Mouse (Mus musculus) hindbrain, embryonic 16.5 days (tissue): ENCODE measurements around the gene 2310009B15Rik. TPM values are rescaled to one million over a fixed set of nuclear protein-coding genes. Genes with fewer than 3 reads are reported as not detected.
A peak's percentile ranks its signal among the peaks of the same experiment; 100 is the strongest.

Experiments
- ATAC-seq: fragments of 200-750 bp; cut with Nextera tagmentation; 2 replicates; pipeline ENCODE4 v1.8.0; 2017; ENCODE audit warnings: moderate TSS enrichment, moderate library complexity
- H3K27ac ChIP-seq: fragments of 300-500 bp; sonication (generic); 2 replicates; pipeline ENCODE4 v1.5.1; 2014; ENCODE audit warnings: low read depth, mild to moderate bottlenecking, control low read depth, low read length, moderate library complexity
- H3K27me3 ChIP-seq: fragments of 300-500 bp; sonication (generic); replicated peaks from 2 replicates; pipeline ENCODE4 v1.6.1; 2014; ENCODE audit warnings: low read length; ENCODE audit not compliant: control insufficient read depth, insufficient read depth
- H3K36me3 ChIP-seq: fragments of 300-500 bp; sonication (generic); 2 replicates; pipeline ENCODE4 v1.6.1; 2014; ENCODE audit warnings: mild to moderate bottlenecking, low read length, moderate library complexity, mixed read lengths; ENCODE audit not compliant: control insufficient read depth, insufficient read depth
- H3K4me1 ChIP-seq: fragments of 300-500 bp; sonication (generic); 2 replicates; pipeline ENCODE4 v1.6.1; 2014; ENCODE audit warnings: low read depth, low read length; ENCODE audit not compliant: control insufficient read depth, insufficient read depth
- H3K4me2 ChIP-seq: fragments of 300-500 bp; sonication (generic); 2 replicates; pipeline ENCODE4 v1.6.1; 2014; ENCODE audit warnings: mild to moderate bottlenecking, low read length, control low read depth, moderate library complexity
- H3K4me3 ChIP-seq: fragments of 300-500 bp; sonication (generic); 2 replicates; pipeline ENCODE4 v1.5.1; 2014; ENCODE audit warnings: mild to moderate bottlenecking, low read length, control low read depth, moderate library complexity
- H3K9ac ChIP-seq: fragments of 300-500 bp; sonication (generic); 2 replicates; pipeline ENCODE4 v1.6.1; 2014; ENCODE audit warnings: low read depth, mild to moderate bottlenecking, control low read depth, low read length, moderate library complexity
- H3K9me3 ChIP-seq: fragments of 300-500 bp; sonication (generic); 2 replicates; pipeline ENCODE4 v1.6.1; 2014; ENCODE audit warnings: mild to moderate bottlenecking, low read length, moderate library complexity; ENCODE audit not compliant: control insufficient read depth
- WGBS: fragments of 180-500 bp; shearing (Covaris S2); extraction: QIAGEN DNeasy Blood & Tissue Kit; methylation state at CpG from one replicate; pipeline ENCODE4 v1.1.7; 2014; 5-methylcytosine and 5-hydroxymethylcytosine counted together
- polyA plus RNA-seq: library from polyadenylated mRNA; unstranded; fragments of >200 nt; fragmentation: Nextera tagmentation; extraction: Ambion mirVana; gene quantifications from 2 replicates; pipeline ENCODE4 v1.2.1, GENCODE M21; 2015

The 2310009B15Rik gene
- polyA plus RNA-seq, 1 experiment from 2014 or later, result 29.5 TPM

DNA sequence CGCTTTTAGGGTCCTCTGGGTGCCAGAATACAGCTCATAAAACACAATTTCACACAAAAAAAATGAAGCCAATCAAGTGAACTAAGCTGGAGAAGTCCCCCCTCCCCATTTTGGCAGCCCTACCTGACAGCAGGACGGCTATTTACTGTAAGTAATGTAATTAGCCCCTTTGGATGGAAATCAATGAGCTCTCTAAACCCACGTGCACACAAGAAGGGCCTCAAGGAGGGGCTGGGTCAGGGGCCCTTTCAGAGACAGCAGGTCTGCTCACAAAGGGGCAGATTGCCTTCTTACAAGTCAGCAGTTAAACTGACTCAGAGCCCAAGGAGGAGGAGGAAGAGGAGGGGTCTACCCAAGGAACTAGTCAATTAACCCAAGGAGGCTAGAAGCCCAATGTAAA lies 12.5 kb downstream of the 2310009B15Rik start:
- ATAC-seq, result peak; percentile 25; the same call in 1 of the 2 replicates
- H3K4me1 ChIP-seq, result peaks cover 24% of the 10 kb centered on the region
- peak overlapping the region; percentile 55 for H3K4me2 ChIP-seq
- H3K9me3 ChIP-seq, result no peaks in the 10 kb centered on the region
- peak overlapping the region; percentile 28 for H3K4me3 ChIP-seq
- H3K27me3 ChIP-seq, result peaks cover 28% of the 10 kb centered on the region
- H3K36me3 ChIP-seq, result no peaks in the 10 kb centered on the region
- no peak overlapping the region for H3K27ac ChIP-seq
- WGBS, result 4% methylated on average over 3 of the region's 3 CpGs
- H3K9ac ChIP-seq, result no peak overlapping the region

DNA sequence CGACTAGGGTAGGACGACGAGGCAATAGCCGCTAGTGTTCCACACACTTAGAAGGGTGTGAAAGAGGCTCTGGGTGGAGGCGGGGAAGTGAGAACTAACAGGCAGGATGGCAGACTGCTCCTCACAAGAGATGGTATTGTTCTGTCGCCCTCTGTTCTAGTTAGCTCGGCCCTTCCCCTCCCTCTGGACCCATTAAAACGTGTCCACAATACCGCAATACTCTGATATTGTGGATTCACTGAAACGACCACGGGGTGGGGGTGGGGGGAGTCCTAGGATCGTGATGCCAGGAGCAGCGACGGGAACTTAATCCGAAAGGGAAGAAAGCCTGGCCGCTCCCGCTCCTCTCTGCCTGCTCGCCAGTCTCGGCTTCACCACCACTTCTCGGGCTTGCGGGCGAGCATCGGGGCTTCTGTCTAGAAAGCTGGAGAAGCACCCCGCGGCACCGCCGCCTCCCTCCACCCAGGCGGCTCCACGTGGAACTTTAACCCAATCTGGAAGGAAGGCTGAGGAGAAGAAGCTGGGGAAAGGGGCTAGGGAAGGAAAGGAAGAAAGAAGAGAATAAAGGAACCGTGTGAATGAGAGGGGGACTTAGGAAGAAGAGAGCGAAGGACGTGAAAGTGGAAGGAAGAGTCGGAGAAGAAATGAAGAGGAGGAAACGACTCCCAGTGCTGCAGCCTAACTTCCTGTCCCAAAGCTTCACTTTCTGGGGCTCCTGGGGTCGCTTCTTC lies 13.1 kb downstream of the 2310009B15Rik start:
- peaks cover 19% of the 10 kb centered on the region for H3K4me1 ChIP-seq
- peak overlapping the region; percentile 46 for H3K9ac ChIP-seq
- H3K36me3 ChIP-seq, result no peaks in the 10 kb centered on the region
- under 1% methylated on average over 35 of the region's 35 CpGs for WGBS
- H3K9me3 ChIP-seq, result no peaks in the 10 kb centered on the region
- peak overlapping the region; percentile 46; the same call in 1 of the 2 replicates for H3K27ac ChIP-seq
- ATAC-seq, result 0 out of 2 replicates have a peak, but pooled peaks have one; percentile 22
- peak overlapping the region; percentile 55 for H3K4me2 ChIP-seq
- peak overlapping the region; percentile 28 for H3K4me3 ChIP-seq
- H3K27me3 ChIP-seq, result peaks cover 28% of the 10 kb centered on the region

DNA sequence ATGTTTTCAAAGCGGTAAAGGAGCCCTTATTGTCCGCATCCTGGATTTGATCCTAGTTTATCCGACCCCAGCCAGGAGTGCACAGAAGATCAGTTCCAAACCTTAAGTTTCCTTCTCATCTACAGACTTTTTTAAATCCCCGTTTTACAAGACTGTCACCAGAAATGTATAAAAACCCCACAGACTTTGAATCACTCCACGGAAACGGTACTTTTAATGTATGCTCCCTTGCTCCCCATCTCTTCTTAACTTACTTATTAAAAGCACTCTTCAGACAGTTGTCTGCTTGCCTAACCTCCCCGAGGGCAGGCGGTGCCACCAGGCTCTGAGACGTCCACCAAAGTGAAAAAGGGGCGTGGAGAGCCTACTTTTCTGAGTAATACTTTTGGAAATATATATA lies 13.9 kb downstream of the 2310009B15Rik start:
- H3K4me1 ChIP-seq, result peaks cover 12% of the 10 kb centered on the region
- H3K36me3 ChIP-seq, result no peaks in the 10 kb centered on the region
- H3K4me3 ChIP-seq, result peak overlapping the region; percentile 34
- no peak overlapping the region for H3K9ac ChIP-seq
- 1% methylated on average over 10 of the region's 10 CpGs for WGBS
- H3K9me3 ChIP-seq, result no peaks in the 10 kb centered on the region
- H3K27ac ChIP-seq, result no peak overlapping the region
- H3K4me2 ChIP-seq, result peak overlapping the region; percentile 54; the same call in 1 of the 2 replicates
- H3K27me3 ChIP-seq, result peaks cover 30% of the 10 kb centered on the region
- ATAC-seq, result no peak

- Histone ChIP-seq H3K9ac (0 out of 2 replicates have a peak overlapping the region, but pooled peaks have one; percentile 1), H3K27me3 (peaks cover 35% of the 10 kb centered on the region), H3K27ac (no peak overlapping the region), H3K4me2 (peak overlapping the region; percentile 54), H3K9me3 (no peaks in the 10 kb centered on the region), H3K4me3 (peak overlapping the region; percentile 34), H3K36me3 (no peaks in the 10 kb centered on the region), H3K4me1 (peaks cover 12% of the 10 kb centered on the region)
- ATAC-seq, result peak; percentile 32; the same call in 1 of the 2 replicates
- WGBS, result 1% methylated on average over 8 of the region's 8 CpGs
Measured at GRCm38 (mm10) chr1:138842315-138842714, 14.3 kb downstream of the 2310009B15Rik start.

DNA sequence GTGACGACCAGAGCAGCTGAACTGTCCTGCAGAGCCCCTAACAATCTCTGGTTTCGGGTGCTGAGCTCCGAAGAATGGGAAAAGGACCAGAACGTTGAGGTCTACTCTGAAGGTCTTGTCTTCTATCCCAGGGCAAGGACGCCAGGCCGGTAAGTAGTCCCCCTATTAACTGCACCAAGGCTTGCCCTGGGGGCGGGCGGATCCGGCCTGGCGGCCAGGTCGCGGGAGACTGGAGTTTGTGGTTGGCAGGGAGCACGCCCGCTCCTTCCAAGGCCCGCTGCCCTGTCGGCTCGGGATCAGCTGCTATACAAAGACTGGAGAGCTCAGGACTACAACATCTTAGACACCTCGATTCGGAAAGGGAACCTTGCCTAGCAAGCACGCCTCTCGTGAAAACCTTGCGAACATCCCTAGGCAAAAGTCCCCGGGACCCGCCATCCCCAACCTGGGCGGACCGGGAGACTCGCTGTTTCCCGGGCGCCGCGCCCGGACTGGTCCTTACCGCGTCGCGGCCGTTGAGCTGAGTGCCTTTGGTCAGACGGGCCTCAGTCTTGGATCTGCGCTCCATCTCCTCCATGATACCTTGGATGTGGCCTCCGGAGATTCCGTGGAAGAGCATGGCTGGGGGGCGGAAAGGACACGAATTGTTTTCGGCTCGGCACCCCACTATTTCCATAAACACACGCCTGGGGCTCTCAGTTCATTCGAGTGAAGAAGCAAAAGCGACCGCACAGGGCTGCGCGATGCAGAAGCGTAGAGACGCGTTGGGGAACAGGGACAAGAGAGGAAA lies 15.2 kb downstream of the 2310009B15Rik start:
- 3% methylated on average over 54 of the region's 54 CpGs for WGBS
- no peaks in the 10 kb centered on the region for H3K36me3 ChIP-seq
- peaks cover 9% of the 10 kb centered on the region; the same call in 1 of the 2 replicates for H3K4me1 ChIP-seq
- peak overlapping the region; percentile 34 for H3K4me3 ChIP-seq
- H3K4me2 ChIP-seq, result peak overlapping the region; percentile 54
- no peak overlapping the region; the same call in 1 of the 2 replicates for H3K27ac ChIP-seq
- peak overlapping the region; percentile 39 for H3K9ac ChIP-seq
- peak; percentile 38; the same call in 1 of the 2 replicates for ATAC-seq
- H3K9me3 ChIP-seq, result no peaks in the 10 kb centered on the region
- peaks cover 41% of the 10 kb centered on the region for H3K27me3 ChIP-seq

DNA sequence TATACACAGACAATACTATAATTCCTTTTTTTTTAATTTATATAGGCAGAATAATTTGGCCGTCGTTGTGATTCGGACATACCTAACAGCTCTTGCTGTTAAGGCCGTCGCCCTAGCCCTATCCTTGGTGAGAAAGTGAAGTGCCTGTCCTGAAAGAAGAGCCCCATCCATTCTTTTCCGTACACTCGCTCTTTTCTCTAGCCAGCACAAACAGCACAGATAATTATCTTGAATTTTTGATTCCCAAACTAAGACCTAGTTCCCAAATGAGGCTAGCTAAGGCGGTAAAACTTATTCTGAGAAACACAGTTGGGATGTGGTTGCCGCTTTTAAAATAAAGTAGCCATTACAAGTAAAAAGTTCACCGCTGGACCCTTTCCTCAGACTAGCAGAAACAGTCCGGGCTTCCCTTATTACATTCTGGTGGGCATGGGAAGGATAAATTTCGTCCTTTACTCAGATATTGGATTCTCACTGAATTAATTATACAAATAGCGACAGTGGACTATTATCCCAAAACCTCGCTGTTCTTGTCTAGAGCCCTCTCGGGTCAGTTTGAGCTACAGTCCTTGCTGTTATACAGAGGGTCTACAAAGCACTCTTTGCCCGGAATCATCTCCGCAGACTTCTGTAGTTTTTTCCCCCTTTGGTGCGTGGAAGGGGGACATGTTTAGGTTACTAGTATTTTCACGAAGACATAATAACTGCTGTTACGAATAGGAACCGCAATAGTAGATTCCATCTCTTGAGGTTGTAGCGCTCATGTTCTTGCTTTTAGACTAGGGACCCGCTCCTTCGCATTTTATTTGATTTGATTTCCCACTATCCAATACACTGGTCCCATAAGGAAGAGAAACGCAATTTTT lies 16.0 kb downstream of the 2310009B15Rik start:
- H3K36me3 ChIP-seq, result no peaks in the 10 kb centered on the region
- WGBS, result 6% methylated on average over 25 of the region's 25 CpGs
- H3K4me3 ChIP-seq, result peak overlapping the region; percentile 34
- no peak overlapping the region for H3K9ac ChIP-seq
- H3K9me3 ChIP-seq, result no peaks in the 10 kb centered on the region
- no peak overlapping the region for H3K27ac ChIP-seq
- H3K4me1 ChIP-seq, result peaks cover 9% of the 10 kb centered on the region; the same call in 1 of the 2 replicates
- peaks cover 36% of the 10 kb centered on the region for H3K27me3 ChIP-seq
- peak overlapping the region; percentile 54 for H3K4me2 ChIP-seq
- ATAC-seq, result no peak

DNA sequence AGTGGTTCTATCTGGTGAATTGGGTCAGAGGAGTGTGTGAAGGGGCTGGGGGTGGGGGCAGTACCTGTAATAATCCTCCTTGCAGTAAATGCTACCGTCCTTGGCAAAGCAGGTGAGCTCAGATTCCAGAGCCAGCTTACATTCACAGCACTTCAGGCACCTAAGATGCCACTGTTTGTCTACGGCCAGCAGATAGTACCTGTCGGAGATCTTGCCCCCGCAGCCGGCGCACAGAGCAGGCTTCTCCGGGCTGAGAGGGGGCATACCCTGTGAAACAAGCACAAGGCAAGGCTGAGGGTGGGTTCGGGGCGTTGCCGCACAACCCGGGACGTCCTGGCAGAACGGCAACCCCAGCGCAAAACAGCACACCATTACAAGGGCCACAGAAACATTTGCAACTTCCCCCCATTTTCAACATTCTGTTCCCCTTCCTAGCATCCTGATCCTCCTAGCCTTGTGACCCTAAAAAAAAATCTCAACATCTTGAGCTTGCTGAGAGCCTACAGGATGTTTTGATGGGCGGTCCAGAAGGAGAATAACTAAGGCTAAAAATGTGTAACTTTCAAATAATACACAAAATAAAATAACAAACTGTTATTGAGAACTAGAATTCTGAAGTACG lies 16.7 kb downstream of the 2310009B15Rik start:
- ATAC-seq, result no peak
- H3K4me2 ChIP-seq, result no peak overlapping the region
- H3K4me3 ChIP-seq, result peak overlapping the region; percentile 21
- H3K9ac ChIP-seq, result no peak overlapping the region
- WGBS, result 5% methylated on average over 16 of the region's 16 CpGs
- no peak overlapping the region for H3K27ac ChIP-seq
- H3K4me1 ChIP-seq, result peaks cover 9% of the 10 kb centered on the region; the same call in 1 of the 2 replicates
- H3K9me3 ChIP-seq, result no peaks in the 10 kb centered on the region
- H3K36me3 ChIP-seq, result no peaks in the 10 kb centered on the region
- peaks cover 33% of the 10 kb centered on the region for H3K27me3 ChIP-seq

GRCm38 (mm10) chr1:138839291-138839690 lies 17.4 kb downstream of the 2310009B15Rik start:
- H3K27me3 ChIP-seq, result peaks cover 34% of the 10 kb centered on the region
- no peaks in the 10 kb centered on the region for H3K9me3 ChIP-seq
- no peak overlapping the region for H3K4me2 ChIP-seq
- H3K9ac ChIP-seq, result no peak overlapping the region
- peaks cover 9% of the 10 kb centered on the region; the same call in 1 of the 2 replicates for H3K4me1 ChIP-seq
- no peaks in the 10 kb centered on the region for H3K36me3 ChIP-seq
- no peak overlapping the region for H3K27ac ChIP-seq
- no peak for ATAC-seq
- no peak overlapping the region for H3K4me3 ChIP-seq
- 16% methylated on average over 2 of the region's 2 CpGs for WGBS
